Mouse (Mus musculus): ENCODE measurements around the gene Zfp428. TPM values are rescaled to one million over a fixed set of nuclear protein-coding genes. Genes with fewer than 3 reads are reported as not detected.
A peak's percentile ranks its signal among the peaks of the same experiment; 100 is the strongest.
"Not testable (repeated sequence)": the region's sequence is repeated elsewhere in the genome, so short reads cannot be mapped to it uniquely, and the experiment has no call there.

Gene Zfp428
- polyA plus RNA-seq, 1 experiment from 2014 or later: 31.3 TPM

- peaks cover 20% of the 10 kb centered on the region; the same call in 1 of the 2 replicates for H3K36me3 ChIP-seq (ENCODE audit: control insufficient read depth, insufficient read depth, low read length)
- H3K9ac ChIP-seq (ENCODE audit: low read depth, low read length): no peak overlapping the region
- H3K9me3 ChIP-seq (ENCODE audit: control insufficient read depth, low read length): no peaks in the 10 kb centered on the region
- no peak for DNase-seq (ENCODE audit: low spot score)
- 35% methylated on average over 3 of the region's 3 CpGs for WGBS
- H3K27ac ChIP-seq (replicated peaks; ENCODE audit: low read depth, low read length): no peak overlapping the region
- no peaks in the 10 kb centered on the region for H3K27me3 ChIP-seq (replicated peaks; ENCODE audit: control insufficient read depth, insufficient read depth, low read length)
- no peak for ATAC-seq (ENCODE audit: low read depth)
- no peak overlapping the region for H3K4me3 ChIP-seq (ENCODE audit: low read depth, low read length)
- no peak overlapping the region for H3K4me2 ChIP-seq (ENCODE audit: low read depth, low read length)
- H3K4me1 ChIP-seq (ENCODE audit: control insufficient read depth, insufficient read depth, low read length): no peaks in the 10 kb centered on the region
Observed at GRCm38 (mm10) chr7:24519130-24519529, 12.3 kb downstream of the Zfp428 start.

GRCm38 (mm10) chr7:24520054-24520453, 13.2 kb downstream of the Zfp428 start:
- peaks cover 15% of the 10 kb centered on the region; the same call in 1 of the 2 replicates for H3K36me3 ChIP-seq (ENCODE audit: control insufficient read depth, insufficient read depth, low read length)
- H3K4me1 ChIP-seq (ENCODE audit: control insufficient read depth, insufficient read depth, low read length); H3K4me2 ChIP-seq (ENCODE audit: low read depth, low read length); DNase-seq (ENCODE audit: low spot score); H3K27ac ChIP-seq (replicated peaks; ENCODE audit: low read depth, low read length); H3K9me3 ChIP-seq (ENCODE audit: control insufficient read depth, low read length); H3K4me3 ChIP-seq (ENCODE audit: low read depth, low read length); H3K27me3 ChIP-seq (replicated peaks; ENCODE audit: control insufficient read depth, insufficient read depth, low read length); H3K9ac ChIP-seq (ENCODE audit: low read depth, low read length); ATAC-seq (ENCODE audit: low read depth): not testable (repeated sequence)
- 85% methylated on average over 9 of the region's 10 CpGs for WGBS

- Histone ChIP-seq H3K4me3 (ENCODE audit: low read depth, low read length) (no peak overlapping the region), H3K27me3 (replicated peaks; ENCODE audit: control insufficient read depth, insufficient read depth, low read length) (no peaks in the 10 kb centered on the region), H3K9ac (ENCODE audit: low read depth, low read length) (no peak overlapping the region), H3K9me3 (ENCODE audit: control insufficient read depth, low read length) (no peaks in the 10 kb centered on the region), H3K4me1 (ENCODE audit: control insufficient read depth, insufficient read depth, low read length) (peaks cover 7% of the 10 kb centered on the region; the same call in 1 of the 2 replicates), H3K4me2 (ENCODE audit: low read depth, low read length) (no peak overlapping the region), H3K36me3 (ENCODE audit: control insufficient read depth, insufficient read depth, low read length) (no peaks in the 10 kb centered on the region), H3K27ac (replicated peaks; ENCODE audit: low read depth, low read length) (no peak overlapping the region)
- DNase-seq (ENCODE audit: low spot score): no peak
- peak; percentile 17; the same call in 1 of the 2 replicates for ATAC-seq (ENCODE audit: low read depth)
- 51% methylated on average over 5 of the region's 5 CpGs for WGBS
Observed at GRCm38 (mm10) chr7:24522805-24523204, 16.0 kb downstream of the Zfp428 start.

GRCm38 (mm10) chr7:24523723-24524122, 16.9 kb downstream of the Zfp428 start:
- Histone ChIP-seq H3K4me1 (ENCODE audit: control insufficient read depth, insufficient read depth, low read length) (peaks cover 7% of the 10 kb centered on the region; the same call in 1 of the 2 replicates), H3K4me3 (ENCODE audit: low read depth, low read length) (no peak overlapping the region), H3K27ac (replicated peaks; ENCODE audit: low read depth, low read length) (no peak overlapping the region), H3K27me3 (replicated peaks; ENCODE audit: control insufficient read depth, insufficient read depth, low read length) (no peaks in the 10 kb centered on the region), H3K9ac (ENCODE audit: low read depth, low read length) (no peak overlapping the region), H3K9me3 (ENCODE audit: control insufficient read depth, low read length) (no peaks in the 10 kb centered on the region), H3K4me2 (ENCODE audit: low read depth, low read length) (no peak overlapping the region), H3K36me3 (ENCODE audit: control insufficient read depth, insufficient read depth, low read length) (no peaks in the 10 kb centered on the region)
- WGBS: 84% methylated on average over 6 of the region's 6 CpGs
- ATAC-seq (ENCODE audit: low read depth): no peak
- no peak for DNase-seq (ENCODE audit: low spot score)

GRCm38 (mm10) chr7:24524978-24525377, 18.2 kb downstream of the Zfp428 start:
- DNase-seq (ENCODE audit: low spot score) (no peak), ATAC-seq (ENCODE audit: low read depth) (no peak)
- no peak overlapping the region for H3K4me2 ChIP-seq (ENCODE audit: low read depth, low read length)
- H3K27ac ChIP-seq (replicated peaks; ENCODE audit: low read depth, low read length): no peak overlapping the region
- no peaks in the 10 kb centered on the region for H3K9me3 ChIP-seq (ENCODE audit: control insufficient read depth, low read length)
- no peak overlapping the region for H3K9ac ChIP-seq (ENCODE audit: low read depth, low read length)
- peaks cover 14% of the 10 kb centered on the region for H3K4me1 ChIP-seq (ENCODE audit: control insufficient read depth, insufficient read depth, low read length)
- no peak overlapping the region for H3K4me3 ChIP-seq (ENCODE audit: low read depth, low read length)
- 80% methylated on average over 6 of the region's 6 CpGs for WGBS
- H3K36me3 ChIP-seq (ENCODE audit: control insufficient read depth, insufficient read depth, low read length): no peaks in the 10 kb centered on the region
- no peaks in the 10 kb centered on the region for H3K27me3 ChIP-seq (replicated peaks; ENCODE audit: control insufficient read depth, insufficient read depth, low read length)

- Histone ChIP-seq H3K27ac (replicated peaks; ENCODE audit: low read depth, low read length) (peak overlapping the region; percentile 77), H3K9me3 (ENCODE audit: control insufficient read depth, low read length) (no peaks in the 10 kb centered on the region), H3K4me1 (ENCODE audit: control insufficient read depth, insufficient read depth, low read length) (peaks cover 14% of the 10 kb centered on the region), H3K9ac (ENCODE audit: low read depth, low read length) (no peak overlapping the region; the same call in 1 of the 2 replicates), H3K4me3 (ENCODE audit: low read depth, low read length) (no peak overlapping the region), H3K4me2 (ENCODE audit: low read depth, low read length) (peak overlapping the region; percentile 35), H3K27me3 (replicated peaks; ENCODE audit: control insufficient read depth, insufficient read depth, low read length) (no peaks in the 10 kb centered on the region), H3K36me3 (ENCODE audit: control insufficient read depth, insufficient read depth, low read length) (no peaks in the 10 kb centered on the region)
- 74% methylated on average over 12 of the region's 12 CpGs for WGBS
- DNase-seq (ENCODE audit: low spot score) (peak; percentile 55), ATAC-seq (ENCODE audit: low read depth) (no peak)
Observed at GRCm38 (mm10) chr7:24525686-24526420, 19.0 kb downstream of the Zfp428 start.

DNA sequence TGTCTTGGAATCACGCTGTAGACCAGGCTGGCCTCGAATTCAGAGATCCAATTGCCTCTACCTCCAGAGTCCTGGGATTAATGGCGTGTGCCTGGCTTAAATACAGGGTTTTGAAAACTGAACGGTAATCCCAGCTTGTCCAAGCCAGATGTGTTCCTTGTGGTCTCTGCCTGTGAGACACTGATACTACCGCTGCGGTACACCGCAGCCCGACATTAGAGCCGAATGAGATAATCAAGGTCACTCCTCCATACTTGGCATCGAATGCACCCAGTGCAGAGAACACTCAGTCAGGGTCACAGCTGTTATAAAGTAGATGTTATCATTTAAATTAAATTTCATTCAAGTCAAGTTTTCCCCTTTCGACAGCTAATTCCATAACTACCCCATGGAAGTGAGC, 22.1 kb downstream of the Zfp428 start:
- DNase-seq (ENCODE audit: low spot score) (no peak), ATAC-seq (ENCODE audit: low read depth) (no peak)
- no peak overlapping the region for H3K9ac ChIP-seq (ENCODE audit: low read depth, low read length)
- WGBS: 84% methylated on average over 11 of the region's 11 CpGs
- H3K36me3 ChIP-seq (ENCODE audit: control insufficient read depth, insufficient read depth, low read length): peaks cover 10% of the 10 kb centered on the region
- no peak overlapping the region for H3K4me3 ChIP-seq (ENCODE audit: low read depth, low read length)
- no peaks in the 10 kb centered on the region for H3K9me3 ChIP-seq (ENCODE audit: control insufficient read depth, low read length)
- no peak overlapping the region for H3K4me2 ChIP-seq (ENCODE audit: low read depth, low read length)
- no peaks in the 10 kb centered on the region; the same call in 1 of the 2 replicates for H3K27me3 ChIP-seq (replicated peaks; ENCODE audit: control insufficient read depth, insufficient read depth, low read length)
- no peak overlapping the region for H3K27ac ChIP-seq (replicated peaks; ENCODE audit: low read depth, low read length)
- peaks cover 22% of the 10 kb centered on the region for H3K4me1 ChIP-seq (ENCODE audit: control insufficient read depth, insufficient read depth, low read length)

DNA sequence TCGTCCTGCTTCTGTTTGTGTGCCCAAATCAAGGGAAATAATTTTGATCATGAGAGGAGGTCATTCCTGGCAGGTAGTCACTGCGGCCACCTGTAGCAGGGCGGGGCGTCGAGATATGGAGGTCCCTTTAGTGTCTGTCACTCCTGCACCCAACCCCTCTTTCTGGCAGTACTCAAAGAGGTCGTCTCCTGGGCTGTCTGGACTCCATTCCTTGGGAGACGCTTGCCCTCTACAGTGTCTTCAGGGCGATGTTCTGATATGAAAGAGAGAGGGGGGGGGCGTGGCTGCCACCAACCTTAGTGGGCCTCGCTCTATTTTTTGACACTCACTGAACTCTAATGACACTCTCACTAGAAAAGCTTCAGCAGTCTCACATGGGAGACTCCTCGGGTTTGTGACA, 22.8 kb downstream of the Zfp428 start:
- H3K36me3 ChIP-seq (ENCODE audit: control insufficient read depth, insufficient read depth, low read length): peaks cover 17% of the 10 kb centered on the region
- 53% methylated on average over 11 of the region's 11 CpGs for WGBS
- DNase-seq (ENCODE audit: low spot score): no peak

More for the DNA sequence above, 22.8 kb downstream of the Zfp428 start:
- no peak for ATAC-seq (ENCODE audit: low read depth)
- H3K27ac ChIP-seq (replicated peaks; ENCODE audit: low read depth, low read length): no peak overlapping the region
- H3K4me3 ChIP-seq (ENCODE audit: low read depth, low read length): peak overlapping the region; percentile 68
- peaks cover 22% of the 10 kb centered on the region for H3K4me1 ChIP-seq (ENCODE audit: control insufficient read depth, insufficient read depth, low read length)
- H3K9me3 ChIP-seq (ENCODE audit: control insufficient read depth, low read length): no peaks in the 10 kb centered on the region
- peak overlapping the region; percentile 87 for H3K9ac ChIP-seq (ENCODE audit: low read depth, low read length)
- peak overlapping the region; percentile 98 for H3K4me2 ChIP-seq (ENCODE audit: low read depth, low read length)
- H3K27me3 ChIP-seq (replicated peaks; ENCODE audit: control insufficient read depth, insufficient read depth, low read length): no peaks in the 10 kb centered on the region; the same call in 1 of the 2 replicates
